Mouse (Mus musculus) forebrain, embryonic 16.5 days (tissue): Measurements from ENCODE around the gene Tex45. TPM values are rescaled to one million over a fixed set of nuclear protein-coding genes. Genes with fewer than 3 reads are reported as not detected.
A peak's percentile ranks its signal among the peaks of the same experiment; 100 is the strongest.

Source experiments
- ATAC-seq: fragments of 200-750 bp; cut with Nextera tagmentation; 2 replicates; pipeline ENCODE4 v1.8.0; 2017; ENCODE audit warnings: mild to moderate bottlenecking, moderate library complexity
- H3K27ac ChIP-seq: fragments of 300-500 bp; sonication (generic); 2 replicates; pipeline ENCODE4 v1.5.1; 2014; ENCODE audit warnings: low read length, control low read depth
- H3K27me3 ChIP-seq: fragments of 300-500 bp; sonication (generic); replicated peaks from 2 replicates; pipeline ENCODE4 v1.6.1; 2014; ENCODE audit warnings: low read length; ENCODE audit not compliant: control insufficient read depth, insufficient read depth
- H3K36me3 ChIP-seq: fragments of 300-500 bp; sonication (generic); 2 replicates; pipeline ENCODE4 v1.6.1; 2014; ENCODE audit not compliant: control insufficient read depth, insufficient read depth
- H3K4me1 ChIP-seq: fragments of 300-500 bp; sonication (generic); replicated peaks from 2 replicates; pipeline ENCODE4 v1.6.1; 2014; ENCODE audit warnings: low read length; ENCODE audit not compliant: control insufficient read depth, insufficient read depth
- H3K4me2 ChIP-seq: fragments of 300-500 bp; sonication (generic); 2 replicates; pipeline ENCODE4 v1.6.1; 2014; ENCODE audit warnings: mild to moderate bottlenecking, low read length, control low read depth
- H3K4me3 ChIP-seq: fragments of 300-500 bp; sonication (generic); replicated peaks from 2 replicates; pipeline ENCODE4 v1.5.1; 2014; ENCODE audit warnings: mild to moderate bottlenecking, low read length, control low read depth
- H3K9ac ChIP-seq: fragments of 300-500 bp; sonication (generic); replicated peaks from 2 replicates; pipeline ENCODE4 v1.6.1; 2014; ENCODE audit warnings: low read depth, low read length, control low read depth
- H3K9me3 ChIP-seq: fragments of 300-500 bp; sonication (generic); 2 replicates; pipeline ENCODE4 v1.6.1; 2016; ENCODE audit warnings: low read length; ENCODE audit not compliant: control insufficient read depth
- WGBS: fragments of 180-500 bp; shearing (Covaris S2); extraction: QIAGEN DNeasy Blood & Tissue Kit; methylation state at CpG from one replicate; pipeline ENCODE4 v1.1.7; 2014; 5-methylcytosine and 5-hydroxymethylcytosine counted together
- polyA plus RNA-seq: library from polyadenylated mRNA; unstranded; fragments of >200 nt; fragmentation: Nextera tagmentation; extraction: Ambion mirVana; gene quantifications from 2 replicates; pipeline ENCODE4 v1.2.1, GENCODE M21; 2015

Gene Tex45
- polyA plus RNA-seq, 1 experiment from 2014 or later, result 0.16 TPM

GRCm38 (mm10) chr8:3450670-3451069 is 20.0 kb upstream of the Tex45 start:
- no peaks in the 10 kb centered on the region for H3K9me3 ChIP-seq
- H3K4me1 ChIP-seq, result no peaks in the 10 kb centered on the region
- ATAC-seq, result peak; percentile 47; the same call in 1 of the 2 replicates
- peaks cover 30% of the 10 kb centered on the region for H3K36me3 ChIP-seq
- no peak overlapping the region for H3K4me2 ChIP-seq
- no peak overlapping the region for H3K9ac ChIP-seq
- no peaks in the 10 kb centered on the region for H3K27me3 ChIP-seq
- no peak overlapping the region for H3K27ac ChIP-seq
- no peak overlapping the region for H3K4me3 ChIP-seq
- 35% methylated on average over 5 of the region's 5 CpGs for WGBS

GRCm38 (mm10) chr8:3451992-3452391 is 18.7 kb upstream of the Tex45 start:
- Histone ChIP-seq H3K9me3 (no peaks in the 10 kb centered on the region), H3K27ac (no peak overlapping the region), H3K27me3 (no peaks in the 10 kb centered on the region), H3K4me3 (no peak overlapping the region), H3K4me2 (no peak overlapping the region), H3K9ac (no peak overlapping the region), H3K4me1 (no peaks in the 10 kb centered on the region), H3K36me3 (peaks cover 35% of the 10 kb centered on the region)
- no peak for ATAC-seq
- WGBS, result 96% methylated on average over 25 of the region's 25 CpGs

GRCm38 (mm10) chr8:3463248-3463647 is 7.4 kb upstream of the Tex45 start:
- no peak overlapping the region for H3K4me3 ChIP-seq
- H3K9me3 ChIP-seq, result no peaks in the 10 kb centered on the region
- ATAC-seq, result no peak
- no peaks in the 10 kb centered on the region for H3K27me3 ChIP-seq
- H3K9ac ChIP-seq, result no peak overlapping the region
- no peak overlapping the region for H3K4me2 ChIP-seq
- H3K4me1 ChIP-seq, result peaks cover 6% of the 10 kb centered on the region; the same call in 1 of the 2 replicates
- 87% methylated on average over 2 of the region's 2 CpGs for WGBS
- H3K27ac ChIP-seq, result no peak overlapping the region
- H3K36me3 ChIP-seq, result no peaks in the 10 kb centered on the region

GRCm38 (mm10) chr8:3464309-3464708 is 6.4 kb upstream of the Tex45 start:
- Histone ChIP-seq H3K9ac (no peak overlapping the region), H3K4me1 (peaks cover 7% of the 10 kb centered on the region; the same call in 1 of the 2 replicates), H3K4me3 (no peak overlapping the region), H3K27me3 (no peaks in the 10 kb centered on the region), H3K36me3 (no peaks in the 10 kb centered on the region), H3K27ac (no peak overlapping the region), H3K9me3 (no peaks in the 10 kb centered on the region), H3K4me2 (no peak overlapping the region)
- ATAC-seq, result no peak
- WGBS, result 52% methylated on average over 5 of the region's 5 CpGs

GRCm38 (mm10) chr8:3467006-3467885 is 3.4 kb upstream of the Tex45 start, which contains the start of gene Pex11g:
TSS of gene Pex11g (minus strand) at chr8:3467680.
- H3K9me3 ChIP-seq, result no peaks in the 10 kb centered on the region

GRCm38 (mm10) chr8:3467886-3468545 is 2.6 kb upstream of the Tex45 start:
- Histone ChIP-seq H3K27ac (peak overlapping the region; percentile 29; the same call in 1 of the 2 replicates), H3K9me3 (no peaks in the 10 kb centered on the region), H3K27me3 (no peaks in the 10 kb centered on the region), H3K4me3 (peak overlapping the region; percentile 49), H3K36me3 (no peaks in the 10 kb centered on the region), H3K4me2 (peak overlapping the region; percentile 66), H3K9ac (peak overlapping the region; percentile 63), H3K4me1 (peaks cover 7% of the 10 kb centered on the region; the same call in 1 of the 2 replicates)
- 55% methylated on average over 8 of the region's 9 CpGs for WGBS
- ATAC-seq, result peak; percentile 14

More at GRCm38 (mm10) chr8:3467006-3467885, 3.4 kb upstream of the Tex45 start, which contains the start of gene Pex11g:
- Histone ChIP-seq H3K4me1 (peaks cover 7% of the 10 kb centered on the region; the same call in 1 of the 2 replicates), H3K36me3 (no peaks in the 10 kb centered on the region), H3K27ac (peak within 1 kb of the TSS; percentile 29; the same call in 1 of the 2 replicates), H3K27me3 (no peaks in the 10 kb centered on the region), H3K4me2 (peak within 1 kb of the TSS; percentile 66), H3K4me3 (peak within 1 kb of the TSS; percentile 49), H3K9ac (peak within 1 kb of the TSS; percentile 63)
- peak; percentile 87 for ATAC-seq
- 6% methylated on average over 32 of the region's 32 CpGs for WGBS

- Histone ChIP-seq H3K4me3 (no peak overlapping the region), H3K9ac (no peak overlapping the region), H3K4me1 (peaks cover 7% of the 10 kb centered on the region; the same call in 1 of the 2 replicates), H3K27me3 (no peaks in the 10 kb centered on the region), H3K27ac (no peak overlapping the region), H3K36me3 (no peaks in the 10 kb centered on the region), H3K4me2 (no peak overlapping the region), H3K9me3 (no peaks in the 10 kb centered on the region)
- no peak for ATAC-seq
- 95% methylated on average over 1 of the region's 1 CpGs for WGBS
Measured at GRCm38 (mm10) chr8:3468838-3469237, 1.8 kb upstream of the Tex45 start.

GRCm38 (mm10) chr8:3475715-3476429 is 5.2 kb downstream of the Tex45 start:
- no peak overlapping the region for H3K27ac ChIP-seq
- 30% methylated on average over 37 of the region's 37 CpGs for WGBS
- H3K9me3 ChIP-seq, result no peaks in the 10 kb centered on the region
- H3K27me3 ChIP-seq, result no peaks in the 10 kb centered on the region
- peak; percentile 64 for ATAC-seq
- H3K9ac ChIP-seq, result peak overlapping the region; percentile 51
- H3K4me1 ChIP-seq, result no peaks in the 10 kb centered on the region
- H3K4me2 ChIP-seq, result peak overlapping the region; percentile 52
- no peaks in the 10 kb centered on the region for H3K36me3 ChIP-seq
- H3K4me3 ChIP-seq, result peak overlapping the region; percentile 35
